Mouse (Mus musculus) frontal cortex, postnatal 36 days (tissue): Measurements from ENCODE around the gene Cpsf2.

Source experiments
- DNase-seq, 2 experiments: peaks; one replicate each; pipeline ENCODE4 v3.0.0; 2022; ENCODE audit warnings: low spot score in 2 of 2

The Cpsf2 gene

DNA sequence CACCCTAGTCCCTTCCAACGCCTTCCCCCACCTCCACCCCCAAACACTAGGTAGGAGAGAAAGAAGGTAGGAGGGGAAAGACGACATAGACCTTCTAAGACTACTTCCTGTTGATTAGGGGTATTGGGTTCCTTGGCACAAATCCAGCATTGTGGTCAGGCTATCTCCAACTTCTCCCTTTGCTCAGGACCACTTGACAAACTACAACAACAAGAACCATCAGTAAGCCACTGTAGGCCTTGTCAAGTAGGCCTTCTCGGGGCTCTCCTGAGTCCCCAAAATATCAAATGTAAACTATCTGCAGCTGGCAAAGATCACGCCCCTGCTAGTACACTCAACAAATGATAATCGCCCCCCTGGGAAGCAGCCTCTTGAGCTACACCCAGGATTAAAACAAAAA, 4.5 kb downstream of the Cpsf2 start:
- DNase-seq, result no peak

GRCm38 (mm10) chr12:101981559-101981958, 5.8 kb downstream of the Cpsf2 start:
- DNase-seq, result no peak

- no peak for DNase-seq
Observed at GRCm38 (mm10) chr12:101982977-101983376, 7.2 kb downstream of the Cpsf2 start.

DNA sequence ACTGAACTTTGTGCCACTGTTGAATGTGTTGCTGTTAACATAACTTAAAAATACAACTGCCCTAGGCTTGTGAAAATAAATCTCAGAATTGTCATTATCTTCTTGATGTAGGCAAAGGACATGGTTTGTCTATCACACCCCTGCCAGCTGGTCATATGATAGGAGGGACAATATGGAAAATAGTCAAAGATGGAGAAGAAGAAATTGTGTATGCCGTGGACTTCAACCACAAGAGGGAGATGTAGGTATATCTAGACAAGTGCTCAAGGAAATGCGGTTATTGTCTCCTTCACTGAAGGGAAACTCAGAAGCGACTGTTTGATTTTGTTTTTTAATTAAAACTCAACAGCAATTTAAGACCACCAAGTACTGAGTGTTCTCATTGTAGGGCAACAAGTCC, 9.3 kb downstream of the Cpsf2 start:
- peak in 1 of 2 experiments; percentile 30 for DNase-seq

DNA sequence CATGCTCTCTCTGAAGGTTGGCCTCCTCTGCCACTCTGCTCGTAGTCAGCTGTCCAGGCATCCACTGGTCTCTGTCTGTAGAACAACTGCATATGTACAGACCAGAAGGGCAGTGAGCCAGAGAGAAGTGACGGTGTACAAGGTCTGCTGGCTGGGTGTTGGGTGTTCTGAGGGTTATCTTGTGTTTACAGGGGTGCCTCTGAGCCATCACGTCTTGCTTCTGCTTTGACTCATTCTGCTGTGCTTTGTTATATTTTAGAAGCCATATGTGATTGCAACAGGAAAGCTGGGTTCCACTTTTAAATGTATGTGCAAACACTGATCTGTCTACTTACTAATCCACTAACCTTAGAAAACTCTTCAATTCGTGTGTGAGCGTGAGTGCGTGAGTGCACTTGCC, 11.9 kb downstream of the Cpsf2 start:
- no peak for DNase-seq

DNA sequence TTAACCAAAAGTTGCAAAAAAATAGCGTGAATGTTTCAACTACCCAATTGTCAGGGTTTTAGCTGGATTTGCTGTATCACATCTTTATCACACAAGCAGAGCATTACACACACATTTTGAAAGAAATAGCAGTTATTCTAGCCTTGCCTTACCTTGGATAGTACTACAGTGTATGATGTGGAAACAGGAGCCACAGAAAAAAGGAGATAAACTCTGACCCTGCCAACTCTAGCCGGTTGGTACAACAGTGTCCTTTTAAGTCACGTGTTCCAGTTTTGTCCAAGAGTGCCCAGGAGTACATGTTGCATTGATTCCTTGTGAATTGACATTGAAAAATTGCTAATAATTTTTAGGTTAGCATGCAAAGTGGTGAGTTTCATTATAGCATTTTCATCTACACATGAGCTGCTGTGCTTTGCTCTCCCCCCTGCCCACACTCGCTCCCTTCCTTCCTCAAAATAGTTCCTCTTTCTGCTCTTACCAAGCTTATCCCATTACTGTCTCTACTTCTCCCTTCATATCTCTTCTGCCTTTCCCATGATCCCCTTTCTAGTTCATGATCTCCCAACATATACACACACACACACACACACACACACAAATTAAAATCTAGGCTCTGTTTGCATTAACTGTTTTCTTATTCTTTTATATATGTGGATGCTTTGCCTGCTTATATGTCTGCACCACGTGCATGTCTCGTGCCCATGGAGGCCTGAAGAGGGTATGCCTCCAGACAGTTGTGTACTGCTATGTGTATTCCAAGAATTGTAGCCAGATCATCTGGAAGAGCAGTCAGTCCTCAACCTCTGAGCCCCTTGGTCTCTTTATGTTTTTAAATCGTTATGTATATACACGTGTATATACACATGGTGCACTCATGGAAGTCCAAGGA, 19.0 kb downstream of the Cpsf2 start:
- DNase-seq, result no peak

- no peak for DNase-seq
Observed at GRCm38 (mm10) chr12:101998929-101999328, 23.1 kb downstream of the Cpsf2 start.

GRCm38 (mm10) chr12:102000785-102001184, 25.0 kb downstream of the Cpsf2 start:
- no peak for DNase-seq

- DNase-seq, result no peak
Observed at GRCm38 (mm10) chr12:102008111-102008977, 32.6 kb downstream of the Cpsf2 start.

- DNase-seq, result no peak
Observed at GRCm38 (mm10) chr12:102009551-102009950, 33.8 kb downstream of the Cpsf2 start.

DNA sequence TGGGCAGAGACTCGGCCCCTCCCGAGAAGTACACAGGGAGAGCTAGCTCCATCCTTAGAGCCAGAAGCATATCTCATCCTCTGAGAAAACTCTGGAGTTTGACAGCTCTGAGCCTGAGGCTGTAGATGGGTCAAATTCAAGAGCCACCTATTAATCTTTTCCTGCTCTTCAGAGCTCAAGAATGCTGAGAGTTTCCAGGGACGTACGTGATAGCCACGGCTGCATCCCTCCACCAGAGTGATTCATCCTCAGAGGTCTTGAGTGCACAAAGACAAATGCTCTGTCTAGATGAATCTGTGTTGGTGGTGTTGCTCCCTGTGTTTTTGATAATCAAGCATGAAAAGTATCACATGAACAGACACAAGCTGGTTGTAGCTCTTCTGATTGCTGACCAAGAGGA, 38.6 kb downstream of the Cpsf2 start:
- no peak for DNase-seq

GRCm38 (mm10) chr12:102015127-102015526, 39.3 kb downstream of the Cpsf2 start:
- no peak for DNase-seq

DNA sequence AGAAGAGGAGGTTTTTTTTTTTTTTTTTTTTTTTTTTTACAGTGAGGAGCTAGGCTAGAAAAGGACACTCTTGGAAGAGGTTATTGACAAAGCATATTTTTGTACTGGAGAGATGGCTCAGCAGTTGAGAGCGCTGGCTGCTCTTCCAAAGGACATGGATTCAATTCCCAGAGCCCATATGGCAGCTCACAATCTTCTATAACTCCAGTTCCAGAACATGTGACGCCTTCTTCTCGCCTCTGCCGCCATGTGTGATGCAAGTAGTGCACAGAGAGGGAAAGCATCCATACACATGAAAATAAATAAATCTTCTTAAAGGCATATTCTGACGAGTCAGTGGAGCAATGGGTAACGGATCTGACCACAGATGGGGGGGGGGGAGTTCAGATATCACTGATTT, 46.1 kb downstream of the Cpsf2 start:
- DNase-seq, result peak in 1 of 2 experiments; percentile 35

DNA sequence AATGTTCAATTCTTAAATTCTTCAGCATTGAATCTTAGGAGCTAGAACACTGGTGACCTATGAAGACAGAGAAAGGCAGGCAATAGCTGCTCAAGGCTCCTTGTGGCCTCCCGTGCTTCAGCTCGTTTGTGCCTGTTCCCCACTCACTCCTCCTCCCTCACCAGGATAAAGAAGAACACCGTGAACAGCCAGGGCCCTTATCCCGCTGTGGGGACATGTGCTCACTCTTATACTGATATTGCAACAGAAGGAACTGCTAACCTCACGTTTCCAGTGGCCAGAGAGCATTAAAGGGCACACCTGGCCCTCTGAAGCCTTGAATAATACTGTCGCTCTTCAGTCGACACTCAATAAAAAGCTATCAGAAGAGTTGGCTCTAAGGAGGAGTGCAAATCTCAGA, 53.4 kb downstream of the Cpsf2 start:
- DNase-seq, result no peak

DNA sequence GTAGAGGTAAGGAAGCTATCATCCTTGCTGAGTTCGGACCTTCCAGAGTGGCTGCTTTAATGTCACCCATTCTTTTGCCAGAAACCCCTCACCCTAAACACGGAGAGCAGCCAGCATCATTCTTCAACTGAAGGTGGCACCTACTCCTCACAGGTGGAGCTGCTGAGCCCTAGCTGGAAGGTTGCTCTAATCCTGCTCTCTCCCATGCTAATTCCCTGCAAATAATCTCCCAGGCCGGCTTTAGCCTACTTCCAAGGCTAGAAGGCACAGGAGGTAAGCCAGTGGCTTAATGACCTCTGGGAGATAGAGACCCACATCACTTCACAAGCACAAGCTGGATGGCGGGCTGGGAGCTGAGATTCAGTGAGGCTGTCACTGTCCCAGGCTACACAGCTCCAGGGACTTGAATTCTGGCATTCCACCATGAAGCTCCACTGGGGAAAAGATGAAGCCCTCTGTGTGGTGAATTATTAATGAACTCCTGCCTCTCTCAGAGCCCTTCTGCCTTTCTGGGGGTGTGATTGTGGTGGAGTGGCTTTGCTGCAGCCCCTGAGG, 54.2 kb downstream of the Cpsf2 start:
- no peak for DNase-seq

DNA sequence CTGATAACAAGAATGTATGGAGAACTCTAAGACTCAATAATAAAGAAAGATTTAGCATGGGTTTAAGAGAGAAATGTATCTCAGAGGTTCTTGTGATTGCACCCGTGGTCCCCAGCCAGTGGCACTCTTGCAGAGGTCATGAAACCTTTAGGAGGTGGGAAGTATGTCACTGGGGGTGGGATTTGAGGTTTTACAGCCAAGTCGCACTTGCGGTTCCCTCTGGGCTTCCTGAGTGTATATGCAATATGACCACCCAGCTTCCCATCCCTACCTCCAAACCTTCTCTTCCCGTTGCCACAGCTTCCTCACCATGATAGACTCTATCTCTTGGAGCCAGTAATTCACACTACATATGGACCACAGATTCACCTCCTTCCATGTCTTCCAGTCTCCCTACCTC, 59.1 kb downstream of the Cpsf2 start:
- DNase-seq, result no peak

DNA sequence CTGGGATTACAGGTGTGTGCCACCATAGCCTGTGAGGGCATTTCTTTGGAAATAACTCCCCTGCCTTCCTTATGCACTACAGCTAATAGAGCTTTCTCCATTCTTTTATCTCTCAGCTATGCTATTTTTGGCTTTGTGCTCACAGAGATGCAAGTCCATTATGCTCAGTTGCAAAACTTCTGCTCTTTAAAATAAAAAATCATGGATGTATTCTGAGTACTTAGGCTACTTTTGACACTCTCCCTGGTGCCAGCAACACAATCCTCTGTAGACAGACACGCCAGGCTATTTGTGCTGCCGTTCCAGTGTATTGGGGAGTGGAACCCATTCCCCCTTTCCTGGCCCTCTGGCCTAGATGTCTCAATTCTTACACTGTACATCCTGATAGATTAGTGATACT, 64.1 kb downstream of the Cpsf2 start:
- DNase-seq, result peak in 1 of 2 experiments; percentile 17

DNA sequence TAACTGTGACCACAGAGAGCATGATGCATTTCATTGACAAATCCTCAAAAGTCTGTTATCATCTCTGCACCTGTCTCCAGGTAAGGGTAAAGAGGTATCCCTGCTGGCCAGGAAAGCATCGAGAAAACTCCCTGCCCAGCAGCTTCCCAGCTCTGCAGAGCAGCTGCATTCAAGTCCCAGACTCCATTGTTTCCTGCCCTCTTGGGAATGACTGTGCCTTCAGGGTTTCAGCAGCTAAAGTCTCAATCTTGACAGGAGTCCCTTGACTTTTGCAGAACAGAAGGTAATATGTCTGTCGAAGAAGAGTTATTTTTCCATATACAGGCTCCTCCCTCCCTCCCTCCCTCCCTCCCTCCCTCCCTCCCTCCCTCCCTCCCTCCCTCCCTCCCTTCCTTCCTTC, 65.9 kb downstream of the Cpsf2 start:
- no peak for DNase-seq

DNA sequence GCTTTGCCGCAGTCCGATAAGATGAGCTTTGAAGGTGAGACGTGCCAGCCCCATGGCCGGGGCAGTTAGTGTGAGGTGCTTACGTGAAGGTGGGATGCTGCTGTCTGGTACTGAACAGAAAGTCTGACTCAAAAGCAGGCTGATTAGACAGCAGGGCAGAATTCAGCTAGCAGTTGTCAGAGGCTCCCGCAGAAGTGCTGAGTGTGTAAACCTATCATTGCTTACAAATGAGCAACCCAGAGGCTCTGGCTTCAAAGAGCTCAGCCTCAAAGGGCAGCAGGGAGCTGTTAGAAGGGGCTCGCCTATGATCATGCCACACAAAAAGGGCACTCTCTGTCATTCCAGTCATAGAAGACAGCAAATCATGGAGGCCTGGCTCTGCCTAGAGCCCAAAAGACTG, 66.5 kb downstream of the Cpsf2 start:
- DNase-seq, result no peak

GRCm38 (mm10) chr12:102043840-102044239, 68.1 kb downstream of the Cpsf2 start:
- no peak for DNase-seq

DNA sequence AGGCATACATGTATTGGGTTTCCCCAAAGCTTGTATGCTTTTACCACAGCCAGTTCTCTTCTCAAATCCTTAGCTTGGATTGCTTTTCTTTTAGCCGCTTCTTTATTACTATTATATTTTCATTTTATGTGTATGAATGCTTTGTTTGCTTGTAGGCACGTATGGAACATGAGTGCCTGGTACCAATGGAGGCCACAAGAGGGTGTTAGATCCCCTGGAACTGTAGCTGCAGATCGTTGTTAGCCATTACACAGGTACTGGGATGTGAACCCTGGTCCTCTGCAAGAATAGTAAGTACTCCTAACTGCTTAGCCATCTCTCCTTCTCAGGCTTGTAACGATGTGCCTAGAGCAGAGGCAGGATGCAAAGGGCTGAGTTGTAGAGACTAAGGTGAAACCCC, 78.4 kb downstream of the Cpsf2 start:
- DNase-seq, result no peak

DNA sequence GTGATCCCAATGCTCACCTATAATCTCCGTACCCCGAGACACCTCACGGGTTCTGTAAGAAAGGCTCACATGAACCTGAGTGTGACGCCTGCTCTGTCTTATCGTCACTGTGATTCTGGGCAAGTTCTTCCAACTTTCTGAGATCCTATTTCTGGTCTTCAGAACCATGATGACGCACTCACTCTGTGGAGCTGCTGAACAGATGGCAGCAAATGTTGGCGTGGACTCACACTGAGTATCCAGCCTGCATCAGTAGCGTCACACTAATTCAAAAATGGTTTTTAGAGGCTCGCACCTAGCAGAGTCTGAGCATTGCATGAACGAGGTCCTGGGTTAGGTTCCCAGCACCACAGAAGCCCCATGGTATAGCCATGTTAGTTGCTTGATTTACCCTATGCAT, 80.0 kb downstream of the Cpsf2 start:
- peak; percentile 57 to 74 for DNase-seq
